In the genomic region with DNA sequence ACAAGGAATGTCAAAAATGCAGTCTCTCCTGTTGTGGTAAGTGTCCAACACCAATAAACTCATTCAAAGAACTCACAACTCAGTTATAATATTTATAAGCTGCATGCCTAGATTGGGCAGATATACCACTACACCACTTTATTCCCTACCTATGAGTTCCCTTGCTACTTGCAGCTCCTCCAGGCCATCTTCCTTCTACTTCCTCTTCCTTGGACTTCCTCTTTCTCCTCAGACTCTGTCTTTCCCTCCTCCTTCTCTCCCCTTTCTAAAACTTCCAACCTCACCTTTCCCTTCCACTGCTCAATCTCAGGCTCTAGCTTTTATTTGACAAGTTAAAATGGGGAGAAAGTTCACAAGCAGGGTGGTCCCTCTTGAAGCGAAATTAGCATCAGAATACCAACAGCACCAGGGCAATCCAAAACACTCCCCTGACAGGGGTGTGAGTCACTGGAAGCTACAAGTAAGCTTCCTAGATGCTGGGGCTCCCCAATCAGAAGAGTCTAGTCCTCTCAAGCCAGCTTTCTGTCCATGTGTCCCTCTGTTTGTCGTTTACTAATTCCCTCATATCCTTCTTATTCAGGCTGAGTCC, we compare ENCODE assay signal across 18 mouse cellular contexts.
"Had no signal": no experiment of that assay in that cellular context is flagged by ENCODE, and none has a peak within 500 bp of the region (broad histone marks: within the 10 kb centered on the region; RNA-seq: fewer than 3 reads in every experiment).

No protein-coding gene starts in this region.

- ATAC-seq: lung, postnatal 0 days; midbrain, embryonic 16.5 days had no signal

- DNase-seq: kidney, adult 8-10 months; kidney, postnatal 10 days; kidney, postnatal 4 days; liver, embryonic 13.5 days; lung, adult 2 months; lung, postnatal 36 days; retina, postnatal 1 day; right cerebral cortex, postnatal 4 days; spleen, adult 18-20 months; thymus, adult 2 months; thymus, postnatal 25 days had no signal

- H3K36me3 ChIP-seq: limb, embryonic 15.5 days; liver, embryonic 13.5 days; neural tube, embryonic 13.5 days; stomach, embryonic 15.5 days had no signal

- H3K4me3 ChIP-seq: limb, embryonic 15.5 days; liver, embryonic 13.5 days; megakaryocyte, embryonic 14.5 days; neural tube, embryonic 13.5 days; stomach, embryonic 15.5 days had no signal

- H3K4me1 ChIP-seq: limb, embryonic 15.5 days; liver, embryonic 13.5 days; neural tube, embryonic 13.5 days; stomach, embryonic 15.5 days had no signal

- H3K27ac ChIP-seq: limb, embryonic 15.5 days; liver, embryonic 13.5 days; neural tube, embryonic 13.5 days; stomach, embryonic 15.5 days had no signal

- H3K9ac ChIP-seq: limb, embryonic 15.5 days; liver, embryonic 13.5 days; neural tube, embryonic 13.5 days; stomach, embryonic 15.5 days had no signal

- H3K9me3 ChIP-seq: limb, embryonic 15.5 days; liver, embryonic 13.5 days; megakaryocyte, embryonic 14.5 days; neural tube, embryonic 13.5 days; stomach, embryonic 15.5 days had no signal

- H3K4me2 ChIP-seq: limb, embryonic 15.5 days; liver, embryonic 13.5 days; midbrain, embryonic 11.5 days; neural tube, embryonic 13.5 days; stomach, embryonic 15.5 days had no signal

- H3K27me3 ChIP-seq: limb, embryonic 15.5 days; liver, embryonic 13.5 days; megakaryocyte, embryonic 14.5 days; neural tube, embryonic 13.5 days; stomach, embryonic 15.5 days had no signal
